ENCODE assay signal across 16 mouse cellular contexts in the genomic region with DNA sequence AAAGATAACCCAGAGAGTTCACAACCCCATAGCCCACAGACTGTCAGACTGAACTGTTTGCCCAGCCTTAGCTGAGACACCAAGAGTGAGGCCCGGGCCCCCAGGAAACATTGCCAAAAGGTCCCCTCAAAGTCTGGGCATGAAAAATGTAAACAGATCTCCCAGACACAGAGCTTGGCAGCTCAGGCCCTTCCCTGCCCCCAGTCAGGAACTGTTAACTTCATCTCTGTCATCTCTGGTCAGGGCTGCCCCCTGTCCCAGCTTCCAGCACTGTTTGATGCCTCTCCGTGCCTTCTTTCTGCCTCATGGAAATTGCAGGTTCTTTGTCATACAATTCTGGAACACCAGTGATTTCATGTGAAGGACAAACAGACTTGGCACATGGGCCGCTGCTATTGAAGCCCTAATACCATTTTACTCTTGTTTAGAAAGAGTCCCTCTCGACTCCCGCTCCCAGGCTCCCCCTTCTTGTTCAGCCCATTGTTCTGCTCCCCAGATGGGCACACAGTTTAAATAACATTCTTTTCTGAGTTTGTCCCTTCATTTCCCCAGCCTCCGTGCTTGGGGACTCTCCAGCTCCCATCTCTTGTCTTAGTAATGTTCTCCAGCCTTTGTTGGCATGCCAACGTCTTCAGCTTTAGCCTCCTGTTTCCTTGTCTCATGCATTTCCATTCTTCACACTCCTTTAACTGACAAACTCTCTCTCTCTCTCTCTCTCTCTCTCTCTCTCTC.
DNase-seq lines count a peak whose midpoint lies in the region; ATAC-seq lines count a peak whose summit lies in the region.
"Had no signal": no experiment of that assay in that cellular context is flagged by ENCODE, and none has a peak within 500 bp of the region (broad histone marks: within the 10 kb centered on the region; RNA-seq: fewer than 3 reads in every experiment).

No protein-coding gene starts in this region.

- H3K27me3 ChIP-seq in forebrain, embryonic 14.5 days (replicated peaks; ENCODE audit: control insufficient read depth, insufficient read depth, low read length), result no peaks in the 10 kb centered on the region
- H3K27me3 ChIP-seq in midbrain, embryonic 11.5 days (ENCODE audit: control insufficient read depth, insufficient read depth, low read length), result no peaks in the 10 kb centered on the region
- H3K27me3 ChIP-seq: embryonic facial prominence, embryonic 13.5 days; limb, embryonic 12.5 days; Patski had no signal

- H3K4me1 ChIP-seq in forebrain, embryonic 14.5 days (ENCODE audit: control insufficient read depth, insufficient read depth, low read length), result peaks cover 8% of the 10 kb centered on the region; the same call in 1 of the 2 replicates
- H3K4me1 ChIP-seq in midbrain, embryonic 11.5 days (ENCODE audit: control insufficient read depth, insufficient read depth, low read length), result peaks cover 2% of the 10 kb centered on the region; the same call in 1 of the 2 replicates
- H3K4me1 ChIP-seq: limb, embryonic 12.5 days had no signal

- H3K4me2 ChIP-seq in forebrain, embryonic 14.5 days (ENCODE audit: low read length), result no peak overlapping the region
- H3K4me2 ChIP-seq in midbrain, embryonic 11.5 days, result no peak overlapping the region
- H3K4me2 ChIP-seq: embryonic facial prominence, embryonic 13.5 days; limb, embryonic 12.5 days had no signal

- DNase-seq in left cerebral cortex, postnatal 14 days (ENCODE audit: low spot score in 2 of 2), result peak; percentile 13 to 44
- DNase-seq in left cerebral cortex, adult 9 months (ENCODE audit: low spot score in 2 of 2), result no peak
- peak; percentile 20 for DNase-seq in NIH3T3 (ENCODE audit: low read depth)
- DNase-seq in forebrain, embryonic 14.5 days (ENCODE audit: low spot score), result peak; percentile 70
- DNase-seq in midbrain, embryonic 11.5 days (ENCODE audit: low spot score, missing footprints), result peak; percentile 82
- no peak for DNase-seq in testis, postnatal 14 days (ENCODE audit: low spot score)
- DNase-seq in gastrocnemius, postnatal 25 days, result no peak
- DNase-seq: cerebellum, postnatal 14 days; heart, adult 2 months; heart, postnatal 36 days; kidney, adult 8-10 months had no signal

- no peaks in the 10 kb centered on the region for H3K9me3 ChIP-seq in forebrain, embryonic 14.5 days (replicated peaks; ENCODE audit: control insufficient read depth, low read length)
- no peaks in the 10 kb centered on the region for H3K9me3 ChIP-seq in midbrain, embryonic 11.5 days (ENCODE audit: control insufficient read depth, low read length)
- H3K9me3 ChIP-seq: embryonic facial prominence, embryonic 13.5 days; limb, embryonic 12.5 days had no signal

- H3K27ac ChIP-seq in forebrain, embryonic 14.5 days (ENCODE audit: low read depth, low read length), result peak overlapping the region; percentile 35; the same call in 1 of the 2 replicates
- no peak overlapping the region for H3K27ac ChIP-seq in midbrain, embryonic 11.5 days (ENCODE audit: low read depth, low read length)
- H3K27ac ChIP-seq: embryonic facial prominence, embryonic 13.5 days; heart, adult 2 months; limb, embryonic 12.5 days had no signal

- H3K9ac ChIP-seq in forebrain, embryonic 14.5 days (ENCODE audit: low read length), result no peak overlapping the region
- H3K9ac ChIP-seq in midbrain, embryonic 11.5 days (ENCODE audit: low read length), result no peak overlapping the region
- H3K9ac ChIP-seq: embryonic facial prominence, embryonic 13.5 days; limb, embryonic 12.5 days had no signal

- no peak overlapping the region for H3K4me3 ChIP-seq in forebrain, embryonic 14.5 days (ENCODE audit: low read depth, low read length)
- H3K4me3 ChIP-seq in midbrain, embryonic 11.5 days (ENCODE audit: low read depth, low read length), result no peak overlapping the region
- H3K4me3 ChIP-seq: embryonic facial prominence, embryonic 13.5 days; heart, adult 2 months; limb, embryonic 12.5 days had no signal

- WGBS in forebrain, embryonic 14.5 days, result 10% methylated on average over 7 of the region's 7 CpGs
- WGBS in midbrain, embryonic 11.5 days, result 36% methylated on average over 7 of the region's 7 CpGs

- H3K36me3 ChIP-seq in forebrain, embryonic 14.5 days (ENCODE audit: control insufficient read depth, insufficient read depth, low read length), result no peaks in the 10 kb centered on the region
- H3K36me3 ChIP-seq in midbrain, embryonic 11.5 days (ENCODE audit: control insufficient read depth, insufficient read depth, low read length), result no peaks in the 10 kb centered on the region
- H3K36me3 ChIP-seq: embryonic facial prominence, embryonic 13.5 days; limb, embryonic 12.5 days had no signal

- ATAC-seq in forebrain, embryonic 14.5 days, result peak; percentile 53
- ATAC-seq in midbrain, embryonic 11.5 days (ENCODE audit: low FRiP score), result peak; percentile 57
- ATAC-seq in erythroblast, adult 5-6 weeks (replicated peaks; ENCODE audit: low FRiP score, poor library complexity, severe bottlenecking), result no peak
- ATAC-seq: CD4-positive, CD25-positive, alpha-beta regulatory T cell, adult 4 months; Patski had no signal

- intact Hi-C loops in left cerebral cortex, postnatal 14 days (cut with DNase I), result no loop called here

Comparison
In these comparisons a context has a peak if more than half of its experiments do, and no peak if none do; other contexts are left out.
1. DNase-seq: peak in left cerebral cortex, postnatal 14 days (2 of 2), NIH3T3 (single experiment), forebrain, embryonic 14.5 days (single experiment) and midbrain, embryonic 11.5 days (single experiment); none in left cerebral cortex, adult 9 months (0 of 2), testis, postnatal 14 days (single experiment) and gastrocnemius, postnatal 25 days (single experiment).